Mouse (Mus musculus) lung, postnatal 36 days (tissue): ENCODE measurements around the gene Bmp7.

Experiments
- DNase-seq: peaks from one replicate; pipeline ENCODE4 v3.0.0; 2022; ENCODE audit warnings: mixed read lengths

Bmp7 gene

DNA sequence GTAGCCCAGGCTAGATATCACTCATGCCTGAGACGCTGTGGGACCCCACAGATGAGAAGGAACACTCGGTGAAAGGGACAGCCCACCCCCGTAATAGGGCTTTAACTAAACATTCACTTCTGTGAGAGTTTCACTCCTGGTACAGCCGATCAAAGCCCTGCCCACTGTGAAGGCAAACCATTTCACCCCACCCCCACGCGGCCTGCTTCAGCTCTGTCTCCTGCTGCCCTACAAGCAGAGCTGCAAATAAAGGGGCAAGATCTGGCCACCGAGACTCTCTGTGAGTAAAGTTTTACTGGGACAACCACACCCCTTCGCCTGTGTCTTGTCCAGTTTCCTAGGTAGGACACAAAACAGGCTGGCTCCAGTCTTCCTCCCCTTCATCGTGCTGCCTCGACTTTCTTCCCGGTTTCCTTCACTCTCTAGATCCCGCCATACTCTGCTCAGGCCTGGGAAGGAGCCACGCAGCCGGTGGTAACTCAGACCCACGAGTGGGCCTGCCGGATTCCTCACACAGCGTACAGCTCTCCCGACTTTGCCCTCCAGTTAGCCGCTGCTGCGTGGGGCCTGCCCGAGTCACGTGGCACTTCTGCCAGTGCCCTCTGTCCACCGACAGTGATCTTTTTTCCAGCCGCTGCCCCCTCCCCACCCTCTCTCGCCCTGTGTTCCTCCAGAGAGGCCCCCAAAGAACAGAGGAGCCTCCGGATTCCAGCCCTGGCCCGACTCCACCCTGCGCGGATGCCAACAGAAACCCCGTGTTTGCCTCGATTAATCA lies 94.4 kb downstream of the Bmp7 start:
- DNase-seq, result no peak

GRCm38 (mm10) chr2:172843903-172844302 lies 96.2 kb downstream of the Bmp7 start:
- DNase-seq, result no peak

GRCm38 (mm10) chr2:172842306-172842705 lies 97.8 kb downstream of the Bmp7 start:
- no peak for DNase-seq

DNA sequence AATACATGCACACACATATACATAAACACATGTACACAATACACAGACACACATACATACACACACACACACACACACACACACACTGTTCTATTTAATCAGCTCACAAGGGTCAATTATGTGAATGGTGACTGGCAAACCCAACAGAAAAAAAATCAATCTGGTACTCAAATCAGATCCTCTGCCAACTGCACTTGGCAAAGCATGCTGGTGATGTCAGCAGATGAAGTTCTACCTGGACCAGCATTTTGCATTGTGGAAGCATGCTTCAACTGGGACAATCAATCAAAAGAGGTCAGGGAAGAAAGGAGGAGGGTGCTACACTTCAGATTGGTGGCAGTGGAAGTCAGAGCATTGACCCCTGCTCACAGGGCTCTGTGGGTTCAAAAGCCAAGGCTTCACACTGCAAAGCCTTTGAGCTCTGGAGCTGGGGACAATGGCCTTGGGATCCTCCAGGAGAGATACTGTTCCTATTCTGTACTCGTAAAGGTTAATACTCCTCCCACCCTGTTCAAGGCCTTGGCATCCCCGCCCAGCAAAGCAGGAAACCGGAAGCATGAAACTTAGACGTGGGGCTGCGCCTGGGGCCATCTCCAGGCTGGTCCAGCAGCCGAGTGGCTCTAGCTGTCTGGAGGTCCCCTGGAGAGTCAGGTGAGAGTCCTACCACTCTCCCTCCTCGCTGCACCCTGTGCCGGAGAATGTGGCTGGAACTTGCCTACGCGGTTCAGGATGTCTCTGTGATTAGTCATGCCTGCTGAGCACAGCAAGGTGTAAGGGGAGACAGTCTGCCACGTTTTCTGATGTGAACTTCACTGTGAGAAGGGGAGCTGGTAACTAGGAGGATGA lies 99.0 kb downstream of the Bmp7 start:
- DNase-seq, result no peak

GRCm38 (mm10) chr2:172839317-172839980 lies 100.7 kb downstream of the Bmp7 start:
- DNase-seq, result no peak

DNA sequence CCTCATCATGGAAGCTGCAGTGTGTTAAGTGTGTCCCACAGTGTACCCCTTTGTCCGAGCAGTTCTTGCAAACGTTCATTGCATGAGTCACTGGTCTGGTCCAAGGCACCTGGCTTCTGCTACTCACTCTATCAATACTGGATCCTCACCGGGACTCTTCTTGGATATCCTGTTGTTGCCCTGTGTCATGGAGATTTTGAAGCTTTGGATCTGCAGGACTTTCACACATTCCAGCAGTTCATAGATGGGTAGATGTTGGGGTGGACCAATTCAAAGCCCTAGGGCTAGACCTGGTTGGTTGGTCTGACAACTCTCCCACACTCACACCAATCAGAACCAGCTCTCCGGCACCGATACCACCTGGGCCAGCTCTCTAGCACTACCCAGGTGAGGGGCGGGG lies 103.6 kb downstream of the Bmp7 start:
- no peak for DNase-seq

DNA sequence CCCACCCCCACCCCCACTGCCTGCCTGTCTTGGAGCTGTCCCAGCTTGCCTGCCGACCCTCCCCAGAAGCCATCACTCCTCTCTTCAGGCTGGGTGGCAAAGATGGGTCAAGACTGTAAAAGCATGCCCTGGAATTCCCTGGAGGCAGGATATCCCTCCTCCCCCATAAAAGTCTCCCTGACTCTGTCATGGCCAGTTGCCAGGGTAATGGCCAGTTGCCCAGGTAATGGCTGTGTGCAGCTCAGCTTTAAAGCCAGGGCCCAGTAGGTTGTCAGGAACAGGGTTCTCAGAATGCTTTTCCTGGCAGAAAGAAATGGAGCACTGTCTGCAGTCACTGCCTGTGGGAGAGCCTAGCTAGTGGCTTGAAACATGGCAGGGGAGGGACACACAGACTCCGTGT lies 106.9 kb downstream of the Bmp7 start:
- DNase-seq, result peak; percentile 14

- peak; percentile 81 for DNase-seq
Observed at GRCm38 (mm10) chr2:172831762-172832161, 108.4 kb downstream of the Bmp7 start.

- peak; percentile 88 for DNase-seq
Observed at GRCm38 (mm10) chr2:172831133-172831532, 109.0 kb downstream of the Bmp7 start.

DNA sequence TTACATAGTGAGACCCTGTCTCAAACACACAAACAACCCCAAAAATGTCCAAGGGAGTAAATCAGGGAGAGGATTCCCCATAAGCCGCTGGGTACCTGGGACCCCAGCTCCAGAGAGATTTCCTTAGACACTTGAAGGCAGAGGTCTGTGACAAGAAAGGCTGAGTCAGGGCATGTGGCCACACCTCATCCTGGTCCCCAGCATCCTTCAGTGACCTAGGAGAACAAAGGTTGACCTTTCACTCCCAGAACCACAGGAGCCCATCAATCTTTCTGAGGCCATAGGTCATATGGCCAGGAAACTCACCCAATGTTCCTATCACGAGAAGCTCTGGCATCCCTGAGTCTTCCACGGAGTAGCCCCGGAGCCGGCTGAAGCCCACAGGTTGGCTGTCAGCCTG lies 111.9 kb downstream of the Bmp7 start:
- DNase-seq, result no peak

DNA sequence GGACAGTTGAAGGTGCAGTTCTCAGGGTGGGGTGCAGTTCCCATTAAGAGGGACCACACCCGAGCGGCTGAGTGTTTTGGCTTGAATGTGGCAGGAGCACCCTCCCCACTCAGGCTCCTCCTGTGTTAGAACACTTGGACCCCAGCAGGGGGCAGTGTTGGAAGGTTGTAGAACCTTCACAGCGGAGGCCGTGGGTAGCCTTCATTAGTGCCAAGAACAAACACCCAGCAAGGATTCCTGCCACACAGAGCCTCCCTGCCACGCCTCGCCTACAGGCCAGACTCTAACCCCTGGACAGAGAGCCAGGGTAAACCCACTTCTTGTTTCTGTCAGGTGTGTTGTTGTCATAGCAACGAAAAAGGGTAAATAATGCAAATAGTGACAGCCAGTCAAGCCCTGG lies 112.6 kb downstream of the Bmp7 start:
- peak; percentile 38 for DNase-seq

- DNase-seq, result no peak
Observed at GRCm38 (mm10) chr2:172825785-172826145, 114.4 kb downstream of the Bmp7 start.

DNA sequence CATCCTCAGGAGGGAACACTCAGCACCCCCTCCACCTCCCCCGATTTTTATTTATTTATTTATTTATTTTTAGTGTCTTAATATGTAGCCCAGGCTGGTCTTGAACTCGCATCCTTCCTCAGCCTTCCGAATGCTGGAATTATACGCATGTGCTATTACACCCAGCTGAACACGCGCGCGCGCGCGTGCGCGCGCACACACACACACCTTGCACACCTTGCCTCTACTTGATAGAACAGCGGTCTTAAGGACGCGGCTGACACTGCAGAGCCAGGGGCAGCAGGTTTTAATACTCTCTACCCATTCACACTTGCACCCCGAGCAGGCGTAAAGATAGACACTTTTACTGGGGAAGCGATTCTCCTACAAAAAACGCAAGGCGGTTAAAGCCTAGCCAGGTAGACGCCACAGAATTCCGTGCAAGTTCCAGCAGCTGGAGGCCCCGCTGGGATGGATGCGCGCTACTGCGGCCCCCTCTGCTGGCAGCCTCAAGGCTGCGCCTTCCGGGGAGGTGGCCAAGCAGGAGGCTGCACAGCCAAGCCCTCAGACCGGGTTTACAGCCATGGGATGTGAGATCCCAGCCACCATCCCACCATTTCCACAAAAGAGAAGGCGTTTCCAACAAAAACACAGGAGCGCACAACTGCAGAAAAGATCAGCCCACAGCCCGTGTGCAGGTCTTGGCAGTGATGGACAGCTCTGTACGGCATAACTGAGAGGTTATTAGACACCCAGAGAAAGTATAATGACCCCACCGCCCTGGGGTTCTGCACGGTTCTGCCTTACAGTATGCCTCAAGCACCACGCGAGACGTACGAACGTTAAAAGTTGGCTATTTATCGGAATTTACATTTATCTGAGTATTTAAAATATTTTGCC lies 115.0 kb downstream of the Bmp7 start:
- DNase-seq, result peak; percentile 68

DNA sequence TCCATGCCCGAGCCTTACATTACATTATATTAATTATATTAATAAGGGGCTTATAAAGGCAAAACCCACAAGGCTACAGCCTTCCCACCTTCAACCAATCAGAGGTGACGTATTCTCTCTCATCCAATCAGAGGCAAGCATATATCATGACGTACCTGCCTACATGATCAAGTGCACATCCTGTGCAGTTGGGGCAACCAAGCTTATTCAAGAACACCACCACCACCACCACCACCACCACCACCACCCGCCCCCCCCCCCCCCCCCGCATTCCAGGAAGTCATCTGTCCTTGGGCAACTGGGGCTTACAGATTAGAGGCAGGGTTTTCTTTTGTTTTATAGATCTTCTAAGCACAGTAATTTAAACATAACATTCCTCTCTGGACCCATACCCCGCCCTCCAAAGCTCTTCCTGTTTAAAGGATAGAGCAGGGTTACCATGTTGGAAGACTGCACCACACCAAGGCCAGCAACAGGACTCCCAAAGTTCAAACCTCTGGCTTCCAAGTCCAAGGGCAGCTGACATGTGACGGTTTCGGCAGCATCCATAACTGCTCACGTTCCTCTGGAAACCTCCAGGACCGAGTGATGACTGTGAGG lies 121.4 kb downstream of the Bmp7 start:
- no peak for DNase-seq
